Mouse (Mus musculus) E14TG2a.4 (cell line): ENCODE data around the gene Mrpl33.

ENCODE experiments used
- H3K27me3 ChIP-seq: 2 replicates; pipeline ENCODE4 v1.6.1; 2014; ENCODE audit warnings: low read length, control low read depth; ENCODE audit not compliant: insufficient read depth
- H3K36me3 ChIP-seq: 2 replicates; pipeline ENCODE4 v1.6.1; 2014; ENCODE audit warnings: low read length, control low read depth; ENCODE audit not compliant: insufficient read depth
- H3K4me1 ChIP-seq: replicated peaks from 2 replicates; pipeline ENCODE4 v1.6.1; 2014; ENCODE audit warnings: low read depth, low read length, control low read depth
- H3K4me3 ChIP-seq: replicated peaks from 2 replicates; pipeline ENCODE4 v1.5.1; 2014; ENCODE audit warnings: mild to moderate bottlenecking, low read length
- H3K9me3 ChIP-seq: 2 replicates; pipeline ENCODE4 v1.6.1; 2014; ENCODE audit warnings: low read length, control low read depth
- CTCF ChIP-seq: conservative IDR thresholded peaks from 2 replicates; pipeline ENCODE4 v1.5.1; 2014; ENCODE audit warnings: low read length
- NANOG ChIP-seq: IDR thresholded peaks from 2 replicates; pipeline ENCODE4 v1.6.1; 2014; ENCODE audit warnings: borderline replicate concordance, low read length, mixed read lengths
- POU5F1 ChIP-seq: IDR thresholded peaks from 2 replicates; pipeline ENCODE4 v1.6.1; 2014; ENCODE audit warnings: low read length, borderline replicate concordance

Gene Mrpl33

GRCm38 (mm10) chr5:31640542-31640941 is 43.8 kb downstream of the Mrpl33 start:
- Histone ChIP-seq H3K4me3 (no peak overlapping the region), H3K27me3 (no peaks in the 10 kb centered on the region), H3K36me3 (peaks cover 11% of the 10 kb centered on the region), H3K9me3 (no peaks in the 10 kb centered on the region), H3K4me1 (peaks cover 32% of the 10 kb centered on the region)
- no peak for TF ChIP-seq CTCF
- no peak for TF ChIP-seq NANOG
- no peak for TF ChIP-seq POU5F1

- Histone ChIP-seq H3K4me1 (peaks cover 14% of the 10 kb centered on the region), H3K27me3 (no peaks in the 10 kb centered on the region), H3K36me3 (peaks cover 11% of the 10 kb centered on the region), H3K4me3 (no peak overlapping the region), H3K9me3 (no peaks in the 10 kb centered on the region)
- TF ChIP-seq CTCF, result no peak
- no peak for TF ChIP-seq NANOG
These were observed 45.6 kb downstream of the Mrpl33 start for GRCm38 (mm10) chr5:31642300-31642699.

- Histone ChIP-seq H3K4me3 (no peak overlapping the region), H3K27me3 (no peaks in the 10 kb centered on the region), H3K4me1 (no peaks in the 10 kb centered on the region), H3K9me3 (no peaks in the 10 kb centered on the region), H3K36me3 (peaks cover 11% of the 10 kb centered on the region)
- TF ChIP-seq POU5F1 (no peak), CTCF (no peak), NANOG (no peak)
These were observed 47.5 kb downstream of the Mrpl33 start for GRCm38 (mm10) chr5:31644272-31644671.

GRCm38 (mm10) chr5:31644847-31645246 is 48.1 kb downstream of the Mrpl33 start:
- Histone ChIP-seq H3K36me3 (peaks cover 11% of the 10 kb centered on the region), H3K9me3 (no peaks in the 10 kb centered on the region), H3K4me3 (no peak overlapping the region), H3K4me1 (no peaks in the 10 kb centered on the region), H3K27me3 (no peaks in the 10 kb centered on the region)
- TF ChIP-seq CTCF, result no peak
- TF ChIP-seq NANOG, result no peak
- no peak for TF ChIP-seq POU5F1

GRCm38 (mm10) chr5:31645798-31646197 is 49.1 kb downstream of the Mrpl33 start:
- Histone ChIP-seq H3K9me3 (no peaks in the 10 kb centered on the region), H3K27me3 (no peaks in the 10 kb centered on the region), H3K36me3 (peaks cover 7% of the 10 kb centered on the region), H3K4me3 (no peak overlapping the region), H3K4me1 (no peaks in the 10 kb centered on the region)
- no peak for TF ChIP-seq NANOG
- no peak for TF ChIP-seq CTCF
- no peak for TF ChIP-seq POU5F1

DNA sequence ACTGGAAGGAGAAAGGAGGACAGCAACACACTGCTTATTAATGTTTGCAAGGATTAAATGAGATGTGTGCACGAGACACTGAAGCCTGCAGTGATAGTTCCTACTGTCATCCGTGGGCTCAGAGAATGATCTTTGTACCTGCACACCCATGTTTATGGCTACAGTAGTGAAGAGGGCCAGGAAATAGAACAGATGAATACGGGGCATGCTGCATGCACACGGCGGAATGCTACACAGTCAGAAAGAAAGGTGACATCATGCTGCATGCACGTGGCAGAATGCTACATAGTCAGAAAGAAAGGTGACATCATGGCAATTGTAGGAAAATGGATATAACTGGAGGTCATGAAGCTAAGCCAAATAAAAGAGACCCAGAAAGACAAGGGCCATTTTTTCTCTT is 49.8 kb downstream of the Mrpl33 start:
- TF ChIP-seq POU5F1 (no peak), NANOG (no peak), CTCF (no peak)
- Histone ChIP-seq H3K4me3 (no peak overlapping the region), H3K4me1 (no peaks in the 10 kb centered on the region), H3K36me3 (peaks cover 7% of the 10 kb centered on the region), H3K27me3 (no peaks in the 10 kb centered on the region), H3K9me3 (no peaks in the 10 kb centered on the region)

GRCm38 (mm10) chr5:31647327-31647726 is 50.6 kb downstream of the Mrpl33 start:
- no peak overlapping the region for H3K4me3 ChIP-seq
- peaks cover 9% of the 10 kb centered on the region for H3K36me3 ChIP-seq
- no peaks in the 10 kb centered on the region for H3K9me3 ChIP-seq
- H3K27me3 ChIP-seq, result no peaks in the 10 kb centered on the region
- H3K4me1 ChIP-seq, result no peaks in the 10 kb centered on the region
- TF ChIP-seq POU5F1 (no peak), NANOG (no peak), CTCF (no peak)

DNA sequence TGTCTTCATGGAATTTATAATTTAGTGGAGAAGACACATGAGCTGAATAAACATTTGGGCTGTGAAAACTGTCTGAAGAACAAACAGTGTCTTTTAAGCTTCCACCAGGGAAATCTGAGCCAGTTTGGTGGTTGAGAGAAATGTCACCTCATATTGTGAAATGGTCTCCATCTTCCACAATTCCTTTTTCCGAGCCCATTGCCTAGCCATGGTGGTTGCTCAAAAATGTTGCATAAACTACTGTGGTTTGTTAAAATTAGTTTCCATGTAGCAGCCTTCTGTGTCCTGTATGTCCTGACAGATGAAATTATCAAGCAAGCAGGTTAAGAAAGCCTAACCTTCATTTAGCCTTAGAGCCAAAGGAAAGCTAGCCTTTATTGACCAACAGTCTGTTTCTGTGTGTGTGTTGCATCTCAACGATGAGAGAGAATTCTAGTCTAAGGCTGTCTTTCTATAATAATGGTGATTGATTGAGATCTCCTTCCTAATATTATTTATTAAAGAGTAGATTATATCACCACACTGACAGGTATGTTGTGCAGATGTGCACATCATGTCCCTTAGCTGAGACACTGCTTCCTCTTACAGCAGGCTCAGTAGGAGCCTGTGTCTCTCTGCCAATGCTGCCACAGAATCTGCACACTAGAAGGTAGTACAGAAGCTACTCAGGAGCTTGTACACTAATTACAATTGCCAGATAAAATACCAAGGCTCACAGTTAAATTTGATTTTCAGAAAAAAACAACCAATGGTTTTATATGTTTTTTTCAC is 54.0 kb downstream of the Mrpl33 start:
- Histone ChIP-seq H3K4me1 (no peaks in the 10 kb centered on the region), H3K9me3 (peaks cover 6% of the 10 kb centered on the region), H3K4me3 (no peak overlapping the region), H3K27me3 (no peaks in the 10 kb centered on the region), H3K36me3 (peaks cover 3% of the 10 kb centered on the region; the same call in 1 of the 2 replicates)
- TF ChIP-seq CTCF, result no peak
- no peak for TF ChIP-seq POU5F1
- TF ChIP-seq NANOG, result no peak
